Comparison of ENCODE assay signal across 9 mouse cellular contexts in the genomic region with DNA sequence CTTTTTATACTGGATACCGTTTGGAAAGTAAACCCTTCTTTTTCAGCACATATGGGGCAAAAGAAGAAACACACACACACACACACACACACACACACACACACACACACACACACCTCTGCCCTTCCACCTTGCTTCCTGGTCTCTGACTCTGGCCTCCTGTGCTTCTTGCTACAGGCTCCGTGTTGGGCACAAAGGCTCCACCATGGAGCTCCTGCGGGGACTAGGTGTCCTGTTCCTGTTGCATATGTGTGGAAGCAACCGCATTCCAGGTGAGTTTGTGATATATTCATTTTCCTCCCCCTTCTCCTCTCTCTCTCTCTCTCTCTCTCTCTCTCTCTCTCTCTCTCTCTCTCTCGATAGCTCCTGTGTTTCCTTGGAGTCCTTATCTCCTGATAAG. TPM values are rescaled to one million over a fixed set of nuclear protein-coding genes. Genes with fewer than 3 reads are reported as not detected.
DNase-seq lines count a peak whose midpoint lies in the region; ATAC-seq lines count a peak whose summit lies in the region.
"Had no signal": no experiment of that assay in that cellular context is flagged by ENCODE, and none has a peak within 500 bp of the region (broad histone marks: within the 10 kb centered on the region; RNA-seq: fewer than 3 reads in every experiment).

No protein-coding gene starts in this region.

- peak overlapping the region; percentile 45 for H3K9ac ChIP-seq in kidney, embryonic 15.5 days
- peak overlapping the region; percentile 31; the same call in 1 of the 2 replicates for H3K9ac ChIP-seq in embryonic facial prominence, embryonic 15.5 days
- no peak overlapping the region for H3K9ac ChIP-seq in neural tube, embryonic 12.5 days

- peak overlapping the region; percentile 77 for H3K4me2 ChIP-seq in kidney, embryonic 15.5 days
- H3K4me2 ChIP-seq in embryonic facial prominence, embryonic 15.5 days (replicated peaks): peak overlapping the region; percentile 93
- peak overlapping the region; percentile 91 for H3K4me2 ChIP-seq in neural tube, embryonic 12.5 days (replicated peaks)

- H3K4me1 ChIP-seq in kidney, embryonic 15.5 days: peaks cover 48% of the 10 kb centered on the region
- peaks cover 48% of the 10 kb centered on the region for H3K4me1 ChIP-seq in embryonic facial prominence, embryonic 15.5 days
- H3K4me1 ChIP-seq in neural tube, embryonic 12.5 days: peaks cover 15% of the 10 kb centered on the region

- peaks cover 27% of the 10 kb centered on the region for H3K36me3 ChIP-seq in kidney, embryonic 15.5 days
- peaks cover 24% of the 10 kb centered on the region for H3K36me3 ChIP-seq in embryonic facial prominence, embryonic 15.5 days
- no peaks in the 10 kb centered on the region for H3K36me3 ChIP-seq in neural tube, embryonic 12.5 days
- H3K36me3 ChIP-seq: G1E had no signal

- H3K9me3 ChIP-seq in kidney, embryonic 15.5 days (replicated peaks): no peaks in the 10 kb centered on the region
- H3K9me3 ChIP-seq in embryonic facial prominence, embryonic 15.5 days (replicated peaks): no peaks in the 10 kb centered on the region
- no peaks in the 10 kb centered on the region for H3K9me3 ChIP-seq in neural tube, embryonic 12.5 days

- 22% methylated on average over 5 of the region's 5 CpGs for WGBS in kidney, embryonic 15.5 days
- 10% methylated on average over 5 of the region's 5 CpGs for WGBS in embryonic facial prominence, embryonic 15.5 days
- WGBS in neural tube, embryonic 12.5 days: 25% methylated on average over 5 of the region's 5 CpGs

- no peak for ATAC-seq in kidney, embryonic 15.5 days (replicated peaks; ENCODE audit: low FRiP score)
- no peak for ATAC-seq in embryonic facial prominence, embryonic 15.5 days (ENCODE audit: insufficient number of reproducible peaks, low FRiP score, low TSS enrichment, low read depth)
- ATAC-seq in neural tube, embryonic 12.5 days (ENCODE audit: low FRiP score, low read depth): no peak

- H3K27me3 ChIP-seq in kidney, embryonic 15.5 days: peaks cover 11% of the 10 kb centered on the region; the same call in 1 of the 2 replicates
- H3K27me3 ChIP-seq in embryonic facial prominence, embryonic 15.5 days: 0 out of 2 replicates have a peak, but pooled peaks cover 3% of the 10 kb centered on the region
- peaks cover 22% of the 10 kb centered on the region for H3K27me3 ChIP-seq in neural tube, embryonic 12.5 days (replicated peaks)

- H3K4me3 ChIP-seq in kidney, embryonic 15.5 days (replicated peaks): peak overlapping the region; percentile 61
- peak overlapping the region; percentile 66 for H3K4me3 ChIP-seq in embryonic facial prominence, embryonic 15.5 days (replicated peaks)
- peak overlapping the region; percentile 46 for H3K4me3 ChIP-seq in neural tube, embryonic 12.5 days

- no peak overlapping the region for H3K27ac ChIP-seq in kidney, embryonic 15.5 days
- peak overlapping the region; percentile 89; the same call in 1 of the 2 replicates for H3K27ac ChIP-seq in embryonic facial prominence, embryonic 15.5 days (replicated peaks)
- no peak overlapping the region for H3K27ac ChIP-seq in neural tube, embryonic 12.5 days

- DNase-seq in kidney, adult 9 months: no peak
- DNase-seq in kidney, postnatal 4 days: peak; percentile 24 to 39
- no peak for DNase-seq in frontal cortex, postnatal 14 days (ENCODE audit: low spot score in 2 of 2)
- DNase-seq in spleen, postnatal 10 days (ENCODE audit: low spot score in 2 of 2): no peak
- no peak for DNase-seq in testis, postnatal 14 days (ENCODE audit: low spot score)

RNA-seq across cellular contexts. Expression of gene Thbs1, which starts 0.8 kb away (rescaled TPM):
- polyA plus RNA-seq in kidney, embryonic 15.5 days (2015; fragmentation: Nextera tagmentation; extraction: Ambion mirVana): 35.1 and 38.3 TPM in 2 replicates
- polyA plus RNA-seq in embryonic facial prominence, embryonic 15.5 days (2015; fragmentation: Nextera tagmentation; extraction: Ambion mirVana): 66.6 and 69.1 TPM in 2 replicates
- 15.8 and 17.5 TPM in 2 replicates for polyA plus RNA-seq in neural tube, embryonic 12.5 days (2016; fragmentation: Nextera tagmentation; extraction: Ambion mirVana)

Comparison
In these comparisons a context has a peak if more than half of its experiments do, and no peak if none do; other contexts are left out.
1. DNase-seq: peak in kidney, postnatal 4 days (2 of 2); none in kidney, adult 9 months (single experiment), frontal cortex, postnatal 14 days (0 of 2), spleen, postnatal 10 days (0 of 2) and testis, postnatal 14 days (single experiment).
2. Peak in every context shown above with its lines, with median percentiles within 50 percentile points of each other: H3K4me2 ChIP-seq and H3K4me3 ChIP-seq.